Mouse (Mus musculus) thymus, adult 2 months (tissue): ENCODE measurements at regions not wholly inside any gene's neighbourhood (a gene's known extent, or its start where the extent isn't known, plus 50 kb on each side); places are given as distances from the start of the nearest gene placed in this dataset.
"Not testable (repeated sequence)": the region's sequence is repeated elsewhere in the genome, so short reads cannot be mapped to it uniquely, and the experiment has no call there.

Source experiments
- DNase-seq: peaks from one replicate; pipeline ENCODE4 v3.0.0; 2021
- H3K27ac ChIP-seq: fragments of 200-500 bp; 2 replicates; pipeline ENCODE4 v1.5.1; 2012; ENCODE audit warnings: low read length, control low read depth; ENCODE audit not compliant: control insufficient read depth, insufficient read depth
- H3K27me3 ChIP-seq: fragments of 200-500 bp; 2 replicates; pipeline ENCODE4 v1.6.1; 2012; ENCODE audit warnings: mild to moderate bottlenecking, low read length, moderate library complexity, mixed read lengths; ENCODE audit not compliant: control insufficient read depth, insufficient read depth
- H3K36me3 ChIP-seq: fragments of 200-500 bp; 2 replicates; pipeline ENCODE4 v1.6.1; 2012; ENCODE audit warnings: mild to moderate bottlenecking, low read length, moderate library complexity; ENCODE audit not compliant: control insufficient read depth, insufficient read depth
- H3K4me1 ChIP-seq: fragments of 200-500 bp; replicated peaks from 2 replicates; pipeline ENCODE4 v1.6.1; 2012; ENCODE audit warnings: low read length; ENCODE audit not compliant: control insufficient read depth, insufficient read depth
- H3K4me3 ChIP-seq: fragments of 200-500 bp; 2 replicates; pipeline ENCODE4 v1.5.1; 2012; ENCODE audit warnings: mild to moderate bottlenecking, low read length, control low read depth, moderate library complexity; ENCODE audit not compliant: control insufficient read depth, insufficient read depth
- WGBS: fragments of 180-500 bp; shearing (Covaris S2); methylation state at CpG from one replicate; pipeline ENCODE4 v1.1.7; 2018; 5-methylcytosine and 5-hydroxymethylcytosine counted together

- peak; percentile 0 for DNase-seq
- 14% methylated on average over 52 of the region's 53 CpGs for WGBS
- peak overlapping the region; percentile 11; the same call in 1 of the 2 replicates for H3K4me3 ChIP-seq
These were observed 566.6 kb upstream of the Gm21863 start for GRCm38 (mm10) chr12:19387706-19388105.

More at GRCm38 (mm10) chr12:19387706-19388105, 566.6 kb upstream of the Gm21863 start:
- not testable (repeated sequence) for H3K4me1 ChIP-seq, H3K36me3 ChIP-seq, H3K27me3 ChIP-seq, H3K27ac ChIP-seq
